In genomic region chr2:90584506-90584905, GRCm38 (mm10) we compare ENCODE assay signal across 23 mouse cellular contexts. TPM values are rescaled to one million over a fixed set of nuclear protein-coding genes. Genes with fewer than 3 reads are reported as not detected.
DNase-seq lines count a peak whose midpoint lies in the region; ATAC-seq and TF ChIP-seq lines count a peak whose summit lies in the region.
"Had no signal": no experiment of that assay in that cellular context is flagged by ENCODE, and none has a peak within 500 bp of the region (broad histone marks: within the 10 kb centered on the region; RNA-seq: fewer than 3 reads in every experiment).

No protein-coding gene starts in this region.

- H3K27me3 ChIP-seq in kidney, embryonic 16.5 days (ENCODE audit: insufficient read depth, low read length), result 0 out of 2 replicates have a peak, but pooled peaks cover 2% of the 10 kb centered on the region
- H3K27me3 ChIP-seq in lung, postnatal 0 days (replicated peaks; ENCODE audit: insufficient read depth, low read length), result no peaks in the 10 kb centered on the region
- H3K27me3 ChIP-seq in cerebellum, adult 2 months (ENCODE audit: control insufficient read depth, insufficient read depth, low read length), result no peaks in the 10 kb centered on the region
- H3K27me3 ChIP-seq: heart, embryonic 12.5 days; hindbrain, embryonic 13.5 days; midbrain, embryonic 15.5 days; neural tube, embryonic 15.5 days had no signal

- H3K4me3 ChIP-seq in kidney, embryonic 16.5 days (ENCODE audit: low read length), result no peak overlapping the region
- no peak overlapping the region for H3K4me3 ChIP-seq in lung, postnatal 0 days (ENCODE audit: low read depth, low read length)
- no peak overlapping the region for H3K4me3 ChIP-seq in lung, adult 2 months (replicated peaks; ENCODE audit: extremely low read depth, low read depth, low read length)
- H3K4me3 ChIP-seq in cerebellum, adult 2 months (replicated peaks; ENCODE audit: insufficient read depth, low read depth, low read length), result no peak overlapping the region
- H3K4me3 ChIP-seq: forebrain, embryonic 12.5 days; heart, embryonic 12.5 days; hindbrain, embryonic 13.5 days; limb, embryonic 10.5 days; limb, embryonic 15.5 days; liver, embryonic 13.5 days; midbrain, embryonic 10.5 days; midbrain, embryonic 15.5 days; neural tube, embryonic 15.5 days had no signal

- TF ChIP-seq CTCF in lung, postnatal 0 days (IDR thresholded peaks at IDR 0.05), result no peak
- no peak for TF ChIP-seq CTCF in lung, adult 2 months (IDR thresholded peaks at IDR 0.05; ENCODE audit: insufficient read depth, low read length)
- no peak for TF ChIP-seq CTCF in cerebellum, adult 2 months (IDR thresholded peaks at IDR 0.05; ENCODE audit: borderline replicate concordance, insufficient read depth, low read depth, low read length)

- peak overlapping the region; percentile 81 for H3K27ac ChIP-seq in kidney, embryonic 16.5 days (ENCODE audit: low read length)
- H3K27ac ChIP-seq in lung, postnatal 0 days (ENCODE audit: low read length), result peak overlapping the region; percentile 54
- no peak overlapping the region for H3K27ac ChIP-seq in cerebellum, adult 2 months (ENCODE audit: insufficient read depth, low read length)
- H3K27ac ChIP-seq: forebrain, embryonic 12.5 days; hindbrain, embryonic 13.5 days; limb, embryonic 10.5 days; limb, embryonic 15.5 days; liver, embryonic 13.5 days; midbrain, embryonic 10.5 days; midbrain, embryonic 15.5 days; neural tube, embryonic 15.5 days had no signal

- no peak for TF ChIP-seq EP300 in lung, postnatal 0 days (IDR thresholded peaks at IDR 0.05)

- ATAC-seq in kidney, embryonic 16.5 days (ENCODE audit: low FRiP score, low TSS enrichment), result no peak
- ATAC-seq in lung, postnatal 0 days, result no peak
- ATAC-seq: forebrain, postnatal 0 days; intestine, embryonic 16.5 days; midbrain, embryonic 15.5 days had no signal

- TF ChIP-seq POLR2A in lung, adult 2 months (IDR thresholded peaks at IDR 0.05; ENCODE audit: borderline replicate concordance, extremely low read depth, low read depth, low read length), result no peak
- TF ChIP-seq POLR2A in cerebellum, adult 2 months (IDR thresholded peaks at IDR 0.05; ENCODE audit: borderline replicate concordance, insufficient read depth, low read length), result no peak

- peaks cover 14% of the 10 kb centered on the region for H3K4me1 ChIP-seq in kidney, embryonic 16.5 days (ENCODE audit: insufficient read depth, low read length)
- H3K4me1 ChIP-seq in lung, postnatal 0 days (ENCODE audit: insufficient read depth, low read depth, low read length), result no peaks in the 10 kb centered on the region
- H3K4me1 ChIP-seq in lung, adult 2 months (ENCODE audit: control insufficient read depth, insufficient read depth, low read length), result peaks cover 9% of the 10 kb centered on the region
- H3K4me1 ChIP-seq in cerebellum, adult 2 months (ENCODE audit: control insufficient read depth, insufficient read depth, low read length), result peaks cover 5% of the 10 kb centered on the region

- H3K36me3 ChIP-seq in kidney, embryonic 16.5 days (ENCODE audit: insufficient read depth, low read length), result no peaks in the 10 kb centered on the region
- no peaks in the 10 kb centered on the region for H3K36me3 ChIP-seq in lung, postnatal 0 days (ENCODE audit: insufficient read depth, low read length)
- H3K36me3 ChIP-seq: forebrain, embryonic 12.5 days; G1E; heart, embryonic 12.5 days; hindbrain, embryonic 13.5 days; limb, embryonic 10.5 days; limb, embryonic 15.5 days; liver, embryonic 13.5 days; midbrain, embryonic 10.5 days; midbrain, embryonic 15.5 days; neural tube, embryonic 15.5 days had no signal

- DNase-seq in heart, adult 11 months, result peak; percentile 65
- DNase-seq in heart, adult 8-10 months (ENCODE audit: low spot score), result no peak
- no peak for DNase-seq in kidney, postnatal 10 days
- no peak for DNase-seq in lung, postnatal 0 days (ENCODE audit: low spot score)
- no peak for DNase-seq in lung, adult 2 months
- DNase-seq in cerebellum, adult 2 months, result no peak
- DNase-seq: adrenal gland, postnatal 25 days; forebrain, postnatal 0 days; layer of hippocampus, postnatal 36 days; liver, embryonic 13.5 days; right cerebral cortex, postnatal 14 days; thymus, postnatal 14 days had no signal

- H3K4me2 ChIP-seq in kidney, embryonic 16.5 days (replicated peaks; ENCODE audit: low read depth, low read length), result no peak overlapping the region
- no peak overlapping the region for H3K4me2 ChIP-seq in lung, postnatal 0 days (replicated peaks; ENCODE audit: low read depth, low read length)
- H3K4me2 ChIP-seq: forebrain, embryonic 12.5 days; heart, embryonic 12.5 days; hindbrain, embryonic 13.5 days; limb, embryonic 15.5 days; liver, embryonic 13.5 days; midbrain, embryonic 15.5 days; neural tube, embryonic 15.5 days had no signal

- WGBS in kidney, embryonic 16.5 days, result 60% methylated on average over 4 of the region's 4 CpGs
- 50% methylated on average over 4 of the region's 4 CpGs for WGBS in lung, postnatal 0 days
- 58% methylated on average over 4 of the region's 4 CpGs for WGBS in lung, adult 2 months
- WGBS in cerebellum, adult 2 months, result 79% methylated on average over 4 of the region's 4 CpGs

- peak overlapping the region; percentile 15; the same call in 1 of the 2 replicates for H3K9ac ChIP-seq in kidney, embryonic 16.5 days (replicated peaks; ENCODE audit: low read length)
- no peak overlapping the region for H3K9ac ChIP-seq in lung, postnatal 0 days (replicated peaks; ENCODE audit: low read depth)
- H3K9ac ChIP-seq: forebrain, embryonic 12.5 days; forebrain, postnatal 0 days; heart, embryonic 12.5 days; hindbrain, embryonic 13.5 days; limb, embryonic 15.5 days; liver, embryonic 13.5 days; midbrain, embryonic 15.5 days; neural tube, embryonic 15.5 days had no signal

- H3K9me3 ChIP-seq in kidney, embryonic 16.5 days (ENCODE audit: low read length), result no peaks in the 10 kb centered on the region
- H3K9me3 ChIP-seq in lung, postnatal 0 days (ENCODE audit: low read length), result no peaks in the 10 kb centered on the region
- H3K9me3 ChIP-seq: forebrain, embryonic 12.5 days; heart, embryonic 12.5 days; hindbrain, embryonic 13.5 days; limb, embryonic 10.5 days; limb, embryonic 15.5 days; liver, embryonic 13.5 days; midbrain, embryonic 10.5 days; midbrain, embryonic 15.5 days; neural tube, embryonic 15.5 days had no signal

RNA-seq across cellular contexts. Expression of gene Ptprj, which starts 4.1 kb away (rescaled TPM):
- total RNA-seq in heart, adult 8-10 months (2022), result 1 to 10 TPM; 6.0 to 7.3 (median 7.0) TPM
- polyA plus RNA-seq in kidney, embryonic 16.5 days (2015; fragmentation: Nextera tagmentation; extraction: Ambion mirVana), result 7.0 and 7.4 TPM in 2 replicates
- 4.2 TPM in 2 replicates for polyA plus RNA-seq in lung, postnatal 0 days (2015; fragmentation: Nextera tagmentation; extraction: Ambion mirVana)
- polyA plus RNA-seq in lung, adult 2 months (2012; rRNA removed), result 10.1 and 16.0 TPM in 2 replicates
- polyA plus RNA-seq in cerebellum, adult 2 months (2012; rRNA removed), result 25.6 and 26.6 TPM in 2 replicates
